10 mouse cellular contexts compared by ENCODE assay signal in the genomic region with DNA sequence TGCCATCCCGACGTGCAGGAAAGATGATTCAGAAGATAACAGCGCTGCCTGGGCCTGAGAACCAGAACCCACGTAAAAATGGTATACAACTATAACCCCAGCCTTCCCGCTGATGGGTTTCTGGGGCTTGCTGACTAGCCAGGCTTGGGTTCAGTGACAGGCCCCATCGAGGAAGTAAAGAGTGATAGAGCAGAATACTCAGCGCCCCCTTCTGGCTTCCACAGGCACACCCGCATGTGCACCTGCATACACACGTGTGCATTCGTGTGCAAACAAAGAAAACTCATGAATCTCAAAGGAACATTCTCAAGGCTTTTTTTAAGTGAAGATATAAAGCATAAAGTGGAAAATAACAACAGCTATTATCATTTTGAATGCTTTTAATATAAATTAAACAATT. TPM values are rescaled to one million over a fixed set of nuclear protein-coding genes. Genes with fewer than 3 reads are reported as not detected.
DNase-seq lines count a peak whose midpoint lies in the region; ATAC-seq and TF ChIP-seq lines count a peak whose summit lies in the region.
"Had no signal": no experiment of that assay in that cellular context is flagged by ENCODE, and none has a peak within 500 bp of the region (broad histone marks: within the 10 kb centered on the region; RNA-seq: fewer than 3 reads in every experiment).

No protein-coding gene starts in this region.

- H3K4me2 ChIP-seq in lung, postnatal 0 days (replicated peaks; ENCODE audit: low read depth, low read length): no peak overlapping the region
- no peak overlapping the region for H3K4me2 ChIP-seq in neural tube, embryonic 15.5 days

- no peak for DNase-seq in lung, postnatal 0 days (ENCODE audit: low spot score)
- no peak for DNase-seq in lung, adult 18-20 months
- DNase-seq in NIH3T3 (ENCODE audit: low read depth): peak; percentile 41
- peak; percentile 80 for DNase-seq in thymus, postnatal 25 days
- DNase-seq in forebrain, embryonic 10.5 days (ENCODE audit: extremely low spot score, low spot score): no peak

- no peaks in the 10 kb centered on the region for H3K9me3 ChIP-seq in lung, postnatal 0 days (ENCODE audit: low read length)
- no peaks in the 10 kb centered on the region for H3K9me3 ChIP-seq in forebrain, embryonic 10.5 days
- H3K9me3 ChIP-seq in neural tube, embryonic 15.5 days (replicated peaks): no peaks in the 10 kb centered on the region

- H3K27ac ChIP-seq in lung, postnatal 0 days (ENCODE audit: low read length): no peak overlapping the region
- no peak overlapping the region for H3K27ac ChIP-seq in forebrain, embryonic 10.5 days
- H3K27ac ChIP-seq in neural tube, embryonic 15.5 days (replicated peaks): no peak overlapping the region

- H3K4me3 ChIP-seq in lung, postnatal 0 days (ENCODE audit: low read depth, low read length): no peak overlapping the region
- no peak overlapping the region for H3K4me3 ChIP-seq in forebrain, embryonic 10.5 days
- H3K4me3 ChIP-seq in neural tube, embryonic 15.5 days (replicated peaks): no peak overlapping the region

- no peaks in the 10 kb centered on the region for H3K4me1 ChIP-seq in lung, postnatal 0 days (ENCODE audit: insufficient read depth, low read depth, low read length)
- H3K4me1 ChIP-seq in forebrain, embryonic 10.5 days: peaks cover 16% of the 10 kb centered on the region
- peaks cover 15% of the 10 kb centered on the region for H3K4me1 ChIP-seq in neural tube, embryonic 15.5 days

- peak; percentile 41 for TF ChIP-seq CTCF in lung, postnatal 0 days (IDR thresholded peaks at IDR 0.05)

- no peak overlapping the region for H3K9ac ChIP-seq in lung, postnatal 0 days (replicated peaks; ENCODE audit: low read depth)
- no peak overlapping the region for H3K9ac ChIP-seq in neural tube, embryonic 15.5 days (replicated peaks)

- no peak for TF ChIP-seq EP300 in lung, postnatal 0 days (IDR thresholded peaks at IDR 0.05)

- no peaks in the 10 kb centered on the region for H3K27me3 ChIP-seq in lung, postnatal 0 days (replicated peaks; ENCODE audit: insufficient read depth, low read length)
- peaks cover 72% of the 10 kb centered on the region for H3K27me3 ChIP-seq in forebrain, embryonic 10.5 days (ENCODE audit: poor library complexity, severe bottlenecking)
- H3K27me3 ChIP-seq in neural tube, embryonic 15.5 days (replicated peaks): peaks cover 27% of the 10 kb centered on the region

- ATAC-seq in lung, postnatal 0 days: no peak
- ATAC-seq in granulocyte monocyte progenitor cell, adult 5-6 weeks (replicated peaks; ENCODE audit: poor library complexity, severe bottlenecking): peak; percentile 63
- ATAC-seq in neural tube, embryonic 15.5 days (ENCODE audit: low FRiP score): no peak
- ATAC-seq: forebrain, embryonic 14.5 days had no signal

- WGBS in lung, postnatal 0 days: 33% methylated on average over 10 of the region's 10 CpGs
- 39% methylated on average over 10 of the region's 10 CpGs for WGBS in forebrain, embryonic 10.5 days
- WGBS in neural tube, embryonic 15.5 days: 45% methylated on average over 10 of the region's 10 CpGs

- no peaks in the 10 kb centered on the region for H3K36me3 ChIP-seq in lung, postnatal 0 days (ENCODE audit: insufficient read depth, low read length)
- H3K36me3 ChIP-seq in forebrain, embryonic 10.5 days (replicated peaks): no peaks in the 10 kb centered on the region
- H3K36me3 ChIP-seq in neural tube, embryonic 15.5 days: no peaks in the 10 kb centered on the region

RNA-seq across cellular contexts. Expression of a gene that starts 1.5 kb away (rescaled TPM):
- 11.0 TPM in 2 replicates for polyA plus RNA-seq in lung, postnatal 0 days (2015; fragmentation: Nextera tagmentation; extraction: Ambion mirVana)
- not detected in 2 replicates for total RNA-seq in granulocyte monocyte progenitor cell, adult 5-6 weeks (2014; fragmentation: Nextera tagmentation)
- not detected in 2 replicates for total RNA-seq in granulocyte monocyte progenitor cell, adult 5-6 weeks (2017)
- 0.16 and 0.33 TPM in 2 replicates for polyA plus RNA-seq in forebrain, embryonic 10.5 days (2016; fragmentation: Nextera tagmentation; extraction: Ambion mirVana)
- 0.52 and 4.1 TPM in 2 replicates for polyA plus RNA-seq in neural tube, embryonic 15.5 days (2015; fragmentation: Nextera tagmentation; extraction: Ambion mirVana)
- polyA plus RNA-seq: heart, postnatal 0 days had no signal

RNA-seq across cellular contexts. Expression of a gene that starts 2.1 kb away (rescaled TPM):
- polyA plus RNA-seq in lung, postnatal 0 days (2015; fragmentation: Nextera tagmentation; extraction: Ambion mirVana): 0.05 TPM in 1 of 2 replicates, not detected in the other
- total RNA-seq in granulocyte monocyte progenitor cell, adult 5-6 weeks (2014; fragmentation: Nextera tagmentation): not detected in 2 replicates
- not detected in 2 replicates for total RNA-seq in granulocyte monocyte progenitor cell, adult 5-6 weeks (2017)
- not detected in 2 replicates for polyA plus RNA-seq in forebrain, embryonic 10.5 days (2016; fragmentation: Nextera tagmentation; extraction: Ambion mirVana)
- polyA plus RNA-seq in neural tube, embryonic 15.5 days (2015; fragmentation: Nextera tagmentation; extraction: Ambion mirVana): 0.09 TPM in 1 of 2 replicates, not detected in the other
- polyA plus RNA-seq: forebrain, embryonic 14.5 days; heart, postnatal 0 days had no signal

RNA-seq across cellular contexts. Expression of a gene that starts 58.8 kb away (rescaled TPM):
- 0.15 TPM in 1 of 2 replicates, not detected in the other for polyA plus RNA-seq in lung, postnatal 0 days (2015; fragmentation: Nextera tagmentation; extraction: Ambion mirVana)
- not detected in 2 replicates for total RNA-seq in granulocyte monocyte progenitor cell, adult 5-6 weeks (2014; fragmentation: Nextera tagmentation)
- total RNA-seq in granulocyte monocyte progenitor cell, adult 5-6 weeks (2017): not detected in 2 replicates
- polyA plus RNA-seq in forebrain, embryonic 10.5 days (2016; fragmentation: Nextera tagmentation; extraction: Ambion mirVana): 1.1 and 1.5 TPM in 2 replicates
- 6.9 and 8.5 TPM in 2 replicates for polyA plus RNA-seq in neural tube, embryonic 15.5 days (2015; fragmentation: Nextera tagmentation; extraction: Ambion mirVana)
- total RNA-seq: monocyte, adult 5-6 weeks had no signal
- polyA plus RNA-seq: heart, postnatal 0 days had no signal

Comparison
In these comparisons a context has a peak if more than half of its experiments do, and no peak if none do; other contexts are left out.
1. DNase-seq: peak in NIH3T3 (single experiment) and thymus, postnatal 25 days (single experiment); none in lung, postnatal 0 days (single experiment), lung, adult 18-20 months (0 of 2) and forebrain, embryonic 10.5 days (single experiment).